Mouse (Mus musculus) CD4-positive, CD25-positive, alpha-beta regulatory T cell, adult 4 months (primary cell): ENCODE results near the gene Mgat1. TPM values are rescaled to one million over a fixed set of nuclear protein-coding genes. Genes with fewer than 3 reads are reported as not detected.
"Not testable (repeated sequence)": the region's sequence is repeated elsewhere in the genome, so short reads cannot be mapped to it uniquely, and the experiment has no call there.

Source experiments
- ATAC-seq: one replicate; pipeline ENCODE4 v1.8.0; 2017
- polyA plus RNA-seq, 2 experiments: library from polyadenylated mRNA; unstranded; fragments of 100-300 nt; shearing (Covaris generic); gene quantifications; one replicate each; pipeline ENCODE4 v1.2.1; 2017

Mgat1 gene
- 100 to 1,000 TPM in 1 of 2 experiments, 10 to 100 TPM in 1; 70.9 to 106 TPM for polyA plus RNA-seq

GRCm38 (mm10) chr11:49243727-49244594, at the start of gene Mgat1:
Mgat1 (plus strand) TSS chr11:49244191.
- ATAC-seq: peak; percentile 68

DNA sequence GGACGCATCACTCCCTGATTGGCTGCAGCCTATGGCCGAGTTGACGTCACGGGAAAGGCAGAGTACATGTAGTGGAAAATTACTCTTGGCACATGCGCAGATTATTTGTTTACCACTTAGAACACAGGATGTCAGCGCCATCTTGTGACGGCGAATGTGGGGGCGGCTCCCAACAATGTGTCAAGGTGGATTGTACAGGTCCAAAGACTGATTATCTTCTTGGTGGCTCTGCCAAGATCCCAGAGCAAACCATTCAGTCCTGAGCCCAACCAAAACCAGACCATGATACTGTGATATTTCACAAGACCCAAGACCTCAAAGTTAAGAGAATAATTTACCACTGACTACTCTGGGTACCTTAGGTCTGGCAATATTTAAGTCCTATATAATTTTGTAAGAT, 49.2 kb upstream of the Mgat1 start:
- not testable (repeated sequence) for ATAC-seq

GRCm38 (mm10) chr11:49195819-49196322, 48.1 kb upstream of the Mgat1 start:
- ATAC-seq: no peak

- no peak for ATAC-seq
Measured at GRCm38 (mm10) chr11:49200666-49201065, 43.3 kb upstream of the Mgat1 start.

DNA sequence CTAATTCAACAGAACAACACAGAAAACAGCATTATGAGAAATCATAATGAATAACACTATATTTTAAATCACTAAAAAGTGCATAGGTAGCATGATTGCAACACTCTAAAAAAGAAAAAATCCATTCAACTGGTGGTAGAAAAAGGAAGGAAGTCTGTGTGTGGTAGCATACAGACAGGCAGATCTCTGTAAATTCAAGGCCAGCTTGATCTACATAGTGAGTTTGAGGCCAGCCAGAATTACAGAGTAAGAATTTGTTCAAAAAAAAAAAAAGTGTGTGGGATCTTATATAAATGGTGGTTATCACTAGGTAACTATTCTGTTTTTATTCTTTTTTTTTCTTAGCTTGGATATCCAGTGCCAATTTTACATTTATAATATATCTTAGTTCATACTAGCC, 42.8 kb upstream of the Mgat1 start:
- no peak for ATAC-seq

- ATAC-seq: no peak
Measured at GRCm38 (mm10) chr11:49202071-49202470, 41.9 kb upstream of the Mgat1 start.

GRCm38 (mm10) chr11:49202523-49203061, 41.4 kb upstream of the Mgat1 start:
- peak; percentile 50 for ATAC-seq

- ATAC-seq: peak; percentile 65
Measured at GRCm38 (mm10) chr11:49203129-49203768, 40.7 kb upstream of the Mgat1 start, which contains the start of gene Zfp62. Zfp62 (plus strand) TSS chr11:49203292.

GRCm38 (mm10) chr11:49203771-49204497, 40.1 kb upstream of the Mgat1 start:
- ATAC-seq: peak; percentile 50

- ATAC-seq: no peak
Measured at GRCm38 (mm10) chr11:49205080-49205590, 38.9 kb upstream of the Mgat1 start.

DNA sequence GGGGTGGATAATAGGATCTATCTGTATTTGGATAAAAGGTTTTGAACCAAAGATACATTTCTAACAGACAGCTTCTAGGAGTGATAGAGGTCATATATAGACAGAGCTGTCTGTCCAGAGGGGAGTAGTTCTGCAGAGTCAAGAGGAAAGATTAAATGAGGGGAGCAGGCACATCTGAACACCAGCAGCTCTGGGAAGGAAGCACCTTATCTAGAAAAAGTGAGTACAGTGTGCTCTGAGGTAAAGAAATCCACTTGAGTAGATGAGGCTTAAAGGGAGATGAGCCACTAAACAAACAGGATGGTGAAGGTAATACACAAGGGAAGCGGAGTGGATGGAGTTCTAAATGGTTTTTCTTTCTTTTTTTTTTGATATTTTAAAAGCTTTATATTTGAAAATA, 36.5 kb upstream of the Mgat1 start:
- no peak for ATAC-seq

GRCm38 (mm10) chr11:49212577-49212976, 31.4 kb upstream of the Mgat1 start:
- no peak for ATAC-seq

DNA sequence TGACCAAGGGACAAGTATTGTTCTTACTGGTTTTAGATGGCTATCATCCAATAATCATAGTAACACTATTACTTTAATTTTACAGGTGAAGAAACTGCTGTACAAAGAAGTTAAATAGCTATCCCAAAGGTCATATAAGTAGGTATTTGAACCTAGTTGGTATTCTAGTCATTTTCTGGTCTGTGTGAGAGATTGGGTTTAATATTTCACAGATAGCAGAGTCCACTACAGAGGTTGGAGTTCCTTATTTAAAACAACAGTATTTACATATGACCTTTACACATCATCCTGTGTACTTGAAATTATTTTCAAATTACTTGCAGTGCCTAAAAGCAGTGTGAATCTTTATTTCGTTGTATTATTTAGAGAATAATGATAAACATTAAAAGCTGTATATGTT, 30.5 kb upstream of the Mgat1 start:
- no peak for ATAC-seq

GRCm38 (mm10) chr11:49219271-49219670, 24.7 kb upstream of the Mgat1 start:
- no peak for ATAC-seq

DNA sequence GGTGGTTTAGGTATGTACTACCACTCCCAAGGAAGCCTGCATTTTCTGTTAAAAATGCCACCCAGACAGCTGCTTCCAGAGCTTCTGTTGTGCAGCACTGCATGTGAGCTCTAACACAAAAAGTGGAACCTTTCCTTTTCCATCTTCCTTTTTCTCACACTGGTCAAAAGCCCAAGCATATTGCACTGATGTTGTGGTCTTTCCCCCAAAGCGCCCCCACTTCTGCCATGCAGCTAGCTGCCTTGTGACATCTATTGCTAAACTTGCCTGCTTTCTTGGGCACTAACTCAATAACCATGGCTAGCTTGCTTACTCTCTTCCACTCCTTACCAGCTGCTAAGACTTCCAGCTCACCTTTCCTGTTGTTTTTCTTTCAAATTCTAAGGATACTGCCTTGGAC, 19.5 kb upstream of the Mgat1 start:
- no peak for ATAC-seq

DNA sequence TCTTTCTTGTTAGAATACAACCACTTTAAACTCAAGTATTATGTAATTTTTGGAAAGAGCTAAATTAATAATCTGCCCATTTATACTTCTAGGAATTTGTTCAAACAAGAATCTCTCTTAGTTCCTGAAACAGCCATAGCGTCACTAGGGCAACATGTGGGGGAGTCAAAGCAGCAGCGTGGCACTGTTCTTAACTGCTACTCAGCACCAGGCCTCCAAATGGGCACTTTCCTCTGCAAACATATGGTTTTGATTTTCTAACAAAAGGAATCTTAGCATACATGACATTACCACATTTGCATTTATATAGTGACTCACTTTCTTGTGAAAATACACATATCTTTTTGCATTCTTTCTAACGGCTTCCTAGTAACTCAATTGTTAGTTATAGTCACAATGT, 11.2 kb upstream of the Mgat1 start:
- no peak for ATAC-seq

DNA sequence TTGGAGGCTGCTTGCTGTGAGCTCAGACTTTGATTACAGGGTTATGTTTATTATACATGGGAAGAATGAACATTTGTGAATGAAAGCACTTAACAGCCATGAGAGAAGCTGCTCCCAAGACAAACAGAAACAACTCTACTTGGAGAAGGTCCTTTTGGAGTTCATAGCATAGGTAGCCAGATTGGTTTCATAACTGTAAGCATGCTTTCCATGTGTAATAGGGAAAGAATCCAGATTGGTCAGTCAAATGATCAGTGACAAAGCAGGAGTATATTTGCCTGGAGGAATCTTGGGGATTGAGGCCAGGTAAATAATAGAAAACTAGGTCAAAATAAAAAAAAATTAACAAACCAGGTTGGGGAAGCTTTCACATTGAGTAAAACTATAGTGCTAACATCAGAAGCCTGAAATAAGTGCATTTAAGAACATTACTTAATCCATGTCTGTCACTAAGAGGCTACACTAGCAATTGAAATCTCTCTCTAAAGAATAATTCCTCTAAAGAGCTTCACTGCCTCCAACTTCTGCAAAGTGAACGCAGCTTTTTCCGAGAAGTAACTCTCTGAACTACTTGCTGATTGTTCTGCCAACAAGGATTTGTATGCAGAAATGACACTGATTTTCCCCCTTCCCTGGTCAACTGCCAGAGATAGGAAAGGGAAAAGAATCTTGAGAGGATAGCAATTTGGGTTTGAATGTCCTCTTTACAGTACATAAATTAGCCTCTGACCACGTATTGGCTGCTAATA, 8.4 kb upstream of the Mgat1 start:
- no peak for ATAC-seq

- ATAC-seq: no peak
Measured at GRCm38 (mm10) chr11:49236891-49237290, 7.1 kb upstream of the Mgat1 start.

GRCm38 (mm10) chr11:49237532-49237931, 6.5 kb upstream of the Mgat1 start:
- ATAC-seq: no peak

- ATAC-seq: no peak
Measured at GRCm38 (mm10) chr11:49240310-49240709, 3.7 kb upstream of the Mgat1 start.

DNA sequence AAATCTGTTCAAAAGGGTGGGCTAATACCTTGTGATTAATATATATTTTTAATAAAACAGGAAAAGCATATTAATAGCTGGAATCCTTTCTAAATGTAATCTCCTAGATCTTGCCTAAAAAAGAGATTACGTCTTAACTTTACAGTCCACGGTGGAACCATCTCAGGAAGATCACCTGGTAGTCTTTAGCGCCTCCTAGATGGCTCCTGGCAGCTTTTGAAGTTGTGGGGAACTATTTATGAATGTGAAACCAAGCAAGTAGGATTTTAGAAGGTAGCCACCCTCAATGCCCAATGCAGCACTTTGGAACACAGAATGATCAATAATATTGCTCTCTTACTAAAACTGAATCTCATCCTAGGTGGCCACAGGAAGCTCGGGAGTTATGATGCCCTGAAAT, 3.1 kb upstream of the Mgat1 start:
- no peak for ATAC-seq

GRCm38 (mm10) chr11:49241471-49241870, 2.5 kb upstream of the Mgat1 start:
- no peak for ATAC-seq
